In the genomic region with DNA sequence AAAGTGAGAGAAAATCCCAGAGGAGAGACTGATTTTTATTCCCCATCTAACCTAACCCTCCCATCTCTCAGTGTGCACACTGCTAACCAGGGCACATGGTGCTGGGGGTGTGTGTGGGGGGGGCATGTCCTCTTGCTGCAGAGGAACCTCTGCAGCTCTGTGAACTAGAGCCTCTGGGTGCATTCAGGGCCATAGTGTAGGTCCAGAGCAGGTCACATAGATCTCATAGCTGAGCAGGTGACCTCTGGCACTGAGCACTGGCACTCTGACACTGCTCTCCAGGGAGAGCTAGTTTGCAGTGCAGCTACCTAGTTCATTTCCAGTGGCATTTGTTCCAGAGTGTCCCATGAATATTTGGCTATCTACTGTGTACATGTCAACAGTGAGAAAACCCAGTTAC, we compare ENCODE assay signal across 27 mouse cellular contexts. TPM values are rescaled to one million over a fixed set of nuclear protein-coding genes. Genes with fewer than 3 reads are reported as not detected.
DNase-seq lines count a peak whose midpoint lies in the region; ATAC-seq lines count a peak whose summit lies in the region.
"Had no signal": no experiment of that assay in that cellular context is flagged by ENCODE, and none has a peak within 500 bp of the region (broad histone marks: within the 10 kb centered on the region; RNA-seq: fewer than 3 reads in every experiment).

No protein-coding gene starts in this region.

- H3K9ac ChIP-seq in heart, embryonic 16.5 days (ENCODE audit: low read length): no peak overlapping the region
- no peak overlapping the region for H3K9ac ChIP-seq in kidney, embryonic 14.5 days (ENCODE audit: low read depth, low read length)
- H3K9ac ChIP-seq in liver, embryonic 13.5 days: no peak overlapping the region
- H3K9ac ChIP-seq in liver, embryonic 16.5 days (ENCODE audit: low read depth, low read length): no peak overlapping the region
- H3K9ac ChIP-seq: embryonic facial prominence, embryonic 15.5 days; forebrain, embryonic 12.5 days; forebrain, postnatal 0 days; heart, embryonic 13.5 days; hindbrain, embryonic 12.5 days; limb, embryonic 13.5 days; neural tube, embryonic 12.5 days had no signal

- intact Hi-C loops in heart, postnatal 36 days (cut with DNase I): no loop called here

- ATAC-seq in heart, embryonic 16.5 days (replicated peaks; ENCODE audit: extremely low read depth, insufficient read depth, low FRiP score): 0 out of 2 replicates have a peak, but pooled peaks have one; percentile 18
- no peak for ATAC-seq in kidney, embryonic 14.5 days (ENCODE audit: low FRiP score, low TSS enrichment)
- ATAC-seq in liver, embryonic 13.5 days (ENCODE audit: low read depth): peak; percentile 29; the same call in 1 of the 2 replicates
- peak; percentile 27 for ATAC-seq in liver, embryonic 16.5 days (ENCODE audit: low read depth)
- ATAC-seq: forebrain, postnatal 0 days; hindbrain, postnatal 0 days; midbrain, embryonic 16.5 days; Patski had no signal

- no peak overlapping the region for H3K27ac ChIP-seq in heart, embryonic 16.5 days (ENCODE audit: low read length)
- H3K27ac ChIP-seq in kidney, embryonic 14.5 days (ENCODE audit: low read depth, low read length): no peak overlapping the region
- H3K27ac ChIP-seq in liver, embryonic 13.5 days: no peak overlapping the region
- no peak overlapping the region for H3K27ac ChIP-seq in liver, embryonic 16.5 days (ENCODE audit: low read length)
- H3K27ac ChIP-seq: embryonic facial prominence, embryonic 10.5 days; embryonic facial prominence, embryonic 15.5 days; heart, embryonic 13.5 days; hindbrain, embryonic 12.5 days; hindbrain, postnatal 0 days; layer of hippocampus, adult 2 months; limb, embryonic 13.5 days; neural tube, embryonic 12.5 days had no signal

- no peak overlapping the region for H3K4me2 ChIP-seq in heart, embryonic 16.5 days (ENCODE audit: low read depth, low read length)
- H3K4me2 ChIP-seq in kidney, embryonic 14.5 days (replicated peaks; ENCODE audit: low read depth, low read length): no peak overlapping the region
- no peak overlapping the region for H3K4me2 ChIP-seq in liver, embryonic 13.5 days
- H3K4me2 ChIP-seq in liver, embryonic 16.5 days (ENCODE audit: low read depth, low read length): no peak overlapping the region
- H3K4me2 ChIP-seq: embryonic facial prominence, embryonic 15.5 days; forebrain, embryonic 12.5 days; heart, embryonic 13.5 days; hindbrain, embryonic 12.5 days; limb, embryonic 13.5 days; neural tube, embryonic 12.5 days had no signal

- H3K4me3 ChIP-seq in heart, embryonic 16.5 days (ENCODE audit: low read length): no peak overlapping the region
- no peak overlapping the region for H3K4me3 ChIP-seq in kidney, embryonic 14.5 days (ENCODE audit: low read length)
- no peak overlapping the region for H3K4me3 ChIP-seq in liver, embryonic 13.5 days (replicated peaks)
- H3K4me3 ChIP-seq in liver, embryonic 16.5 days (ENCODE audit: low read depth, low read length): no peak overlapping the region
- H3K4me3 ChIP-seq: embryonic facial prominence, embryonic 10.5 days; embryonic facial prominence, embryonic 15.5 days; forebrain, embryonic 12.5 days; heart, embryonic 13.5 days; hindbrain, embryonic 12.5 days; layer of hippocampus, adult 2 months; limb, embryonic 13.5 days; neural tube, embryonic 12.5 days had no signal

- H3K36me3 ChIP-seq in heart, embryonic 16.5 days (ENCODE audit: control insufficient read depth, insufficient read depth): no peaks in the 10 kb centered on the region
- no peaks in the 10 kb centered on the region for H3K36me3 ChIP-seq in kidney, embryonic 14.5 days (ENCODE audit: control insufficient read depth, insufficient read depth, low read length)
- no peaks in the 10 kb centered on the region for H3K36me3 ChIP-seq in liver, embryonic 13.5 days
- H3K36me3 ChIP-seq in liver, embryonic 16.5 days (ENCODE audit: control insufficient read depth, insufficient read depth): no peaks in the 10 kb centered on the region
- H3K36me3 ChIP-seq: embryonic facial prominence, embryonic 15.5 days; forebrain, embryonic 12.5 days; heart, embryonic 13.5 days; hindbrain, embryonic 12.5 days; neural tube, embryonic 12.5 days had no signal

- H3K4me1 ChIP-seq in heart, embryonic 16.5 days (ENCODE audit: control insufficient read depth, insufficient read depth, low read length): peaks cover 3% of the 10 kb centered on the region; the same call in 1 of the 2 replicates
- no peaks in the 10 kb centered on the region for H3K4me1 ChIP-seq in kidney, embryonic 14.5 days (ENCODE audit: control insufficient read depth, insufficient read depth, low read length)
- no peaks in the 10 kb centered on the region for H3K4me1 ChIP-seq in liver, embryonic 13.5 days (replicated peaks)
- H3K4me1 ChIP-seq in liver, embryonic 16.5 days (ENCODE audit: control insufficient read depth, low read depth, low read length): peaks cover 2% of the 10 kb centered on the region; the same call in 1 of the 2 replicates
- H3K4me1 ChIP-seq: embryonic facial prominence, embryonic 15.5 days; limb, embryonic 13.5 days; neural tube, embryonic 12.5 days had no signal

- H3K9me3 ChIP-seq in heart, embryonic 16.5 days (replicated peaks; ENCODE audit: control insufficient read depth, low read length): no peaks in the 10 kb centered on the region
- no peaks in the 10 kb centered on the region for H3K9me3 ChIP-seq in kidney, embryonic 14.5 days (ENCODE audit: control insufficient read depth, low read length)
- H3K9me3 ChIP-seq in liver, embryonic 13.5 days (replicated peaks): no peaks in the 10 kb centered on the region
- H3K9me3 ChIP-seq in liver, embryonic 16.5 days (replicated peaks; ENCODE audit: control insufficient read depth, low read length): no peaks in the 10 kb centered on the region
- H3K9me3 ChIP-seq: embryonic facial prominence, embryonic 10.5 days; embryonic facial prominence, embryonic 15.5 days; forebrain, embryonic 12.5 days; hindbrain, embryonic 12.5 days; limb, embryonic 13.5 days; neural tube, embryonic 12.5 days had no signal

- no peaks in the 10 kb centered on the region for H3K27me3 ChIP-seq in heart, embryonic 16.5 days (ENCODE audit: control insufficient read depth, insufficient read depth, low read length)
- no peaks in the 10 kb centered on the region for H3K27me3 ChIP-seq in kidney, embryonic 14.5 days (ENCODE audit: control insufficient read depth, insufficient read depth, low read length)
- no peaks in the 10 kb centered on the region for H3K27me3 ChIP-seq in liver, embryonic 13.5 days
- no peaks in the 10 kb centered on the region for H3K27me3 ChIP-seq in liver, embryonic 16.5 days (ENCODE audit: control insufficient read depth, insufficient read depth, low read depth, low read length)
- H3K27me3 ChIP-seq: embryonic facial prominence, embryonic 15.5 days; forebrain, embryonic 12.5 days; heart, embryonic 13.5 days; hindbrain, embryonic 12.5 days; limb, embryonic 13.5 days; neural tube, embryonic 12.5 days; Patski had no signal

- no peak for DNase-seq in heart, postnatal 36 days
- DNase-seq in kidney, adult 8-10 months: peak; percentile 35 to 69
- no peak for DNase-seq in liver, embryonic 13.5 days
- DNase-seq in liver: no peak
- no peak for DNase-seq in gastrocnemius, postnatal 10 days
- DNase-seq: adrenal gland, postnatal 10 days; cerebellum, adult 8-10 months; cerebellum, postnatal 25 days; forebrain, postnatal 0 days; lung, adult 2 months; lung, postnatal 10 days; thymus, adult 2 months; thymus, postnatal 36 days had no signal

RNA-seq across cellular contexts. Expression of a gene that starts 24.0 kb away (rescaled TPM):
- 7.9 and 8.0 TPM in 2 replicates for polyA plus RNA-seq in heart, embryonic 16.5 days (2015; fragmentation: Nextera tagmentation; extraction: Ambion mirVana)
- 10 to 100 TPM in 1 of 2 experiments, 1 to 10 TPM in 1; 9.1 to 13.1 TPM for total RNA-seq in heart, postnatal 36 days (2021)
- 7.3 and 11.5 TPM in 2 replicates for polyA plus RNA-seq in kidney, embryonic 14.5 days (2014; fragmentation: Nextera tagmentation; extraction: Ambion mirVana)
- 1.5 TPM in 2 replicates for polyA plus RNA-seq in liver, embryonic 13.5 days (2015; fragmentation: Nextera tagmentation; extraction: Ambion mirVana)
- polyA plus RNA-seq in liver, embryonic 16.5 days (2015; fragmentation: Nextera tagmentation; extraction: Ambion mirVana): 2.0 and 2.3 TPM in 2 replicates
- total RNA-seq in gastrocnemius, postnatal 10 days (2021): 1 to 10 TPM; 7.3 to 8.2 TPM

RNA-seq across cellular contexts. Expression of a gene that starts 24.1 kb away (rescaled TPM):
- 25.8 and 32.4 TPM in 2 replicates for polyA plus RNA-seq in heart, embryonic 16.5 days (2015; fragmentation: Nextera tagmentation; extraction: Ambion mirVana)
- 10 to 100 TPM; 61.1 to 63.3 TPM for total RNA-seq in heart, postnatal 36 days (2021)
- polyA plus RNA-seq in kidney, embryonic 14.5 days (2014; fragmentation: Nextera tagmentation; extraction: Ambion mirVana): 20.0 and 35.5 TPM in 2 replicates
- 7.1 and 9.0 TPM in 2 replicates for polyA plus RNA-seq in liver, embryonic 13.5 days (2015; fragmentation: Nextera tagmentation; extraction: Ambion mirVana)
- polyA plus RNA-seq in liver, embryonic 16.5 days (2015; fragmentation: Nextera tagmentation; extraction: Ambion mirVana): 7.1 and 7.3 TPM in 2 replicates
- total RNA-seq in gastrocnemius, postnatal 10 days (2021): 10 to 100 TPM; 36.8 to 43.7 TPM

Comparison
In these comparisons a context has a peak if more than half of its experiments do, and no peak if none do; other contexts are left out.
1. DNase-seq: peak in kidney, adult 8-10 months (2 of 2); none in heart, postnatal 36 days (0 of 2), liver, embryonic 13.5 days (single experiment), liver (single experiment) and gastrocnemius, postnatal 10 days (single experiment).